Mouse (Mus musculus): ENCODE results near the gene Mcrip1.
A peak's percentile ranks its signal among the peaks of the same experiment; 100 is the strongest.
"Not testable (repeated sequence)": the region's sequence is repeated elsewhere in the genome, so short reads cannot be mapped to it uniquely, and the experiment has no call there.

Gene Mcrip1

GRCm38 (mm10) chr11:120575046-120575445 is 25.5 kb upstream of the Mcrip1 start:
- no peak for DNase-seq (ENCODE audit: extremely low spot score)

- DNase-seq (ENCODE audit: extremely low spot score) = no peak
Observed at GRCm38 (mm10) chr11:120574278-120574600, 24.7 kb upstream of the Mcrip1 start.

- peak; percentile 32 for DNase-seq (ENCODE audit: extremely low spot score)
Observed at GRCm38 (mm10) chr11:120573585-120574277, 24.2 kb upstream of the Mcrip1 start.

- peak; percentile 99 for DNase-seq (ENCODE audit: extremely low spot score)
Observed at GRCm38 (mm10) chr11:120572752-120573584, 23.4 kb upstream of the Mcrip1 start, which contains the start of gene P4hb. Gene P4hb (minus strand): TSS chr11:120573253.

- DNase-seq (ENCODE audit: extremely low spot score) = no peak
Observed at GRCm38 (mm10) chr11:120572417-120572751, 22.9 kb upstream of the Mcrip1 start.

- DNase-seq (ENCODE audit: extremely low spot score) = no peak
Observed at GRCm38 (mm10) chr11:120571754-120572416, 22.4 kb upstream of the Mcrip1 start.

GRCm38 (mm10) chr11:120571122-120571521 is 21.6 kb upstream of the Mcrip1 start:
- DNase-seq (ENCODE audit: extremely low spot score) = no peak

- no peak for DNase-seq (ENCODE audit: extremely low spot score)
Observed at GRCm38 (mm10) chr11:120568324-120568723, 18.8 kb upstream of the Mcrip1 start.

GRCm38 (mm10) chr11:120565114-120565513 is 15.6 kb upstream of the Mcrip1 start:
- no peak for DNase-seq (ENCODE audit: extremely low spot score)

- DNase-seq (ENCODE audit: extremely low spot score) = no peak
Observed at GRCm38 (mm10) chr11:120562949-120563348, 13.4 kb upstream of the Mcrip1 start.

- no peak for DNase-seq (ENCODE audit: extremely low spot score)
Observed at GRCm38 (mm10) chr11:120560952-120561728, 11.6 kb upstream of the Mcrip1 start.

GRCm38 (mm10) chr11:120558843-120559242 is 9.3 kb upstream of the Mcrip1 start:
- not testable (repeated sequence) for DNase-seq (ENCODE audit: extremely low spot score)

GRCm38 (mm10) chr11:120555260-120555659 is 5.7 kb upstream of the Mcrip1 start:
- DNase-seq (ENCODE audit: extremely low spot score) = no peak

GRCm38 (mm10) chr11:120554834-120555233 is 5.3 kb upstream of the Mcrip1 start:
- DNase-seq (ENCODE audit: extremely low spot score) = no peak

GRCm38 (mm10) chr11:120552736-120553135 is 3.2 kb upstream of the Mcrip1 start:
- no peak for DNase-seq (ENCODE audit: extremely low spot score)

GRCm38 (mm10) chr11:120550810-120551440 is 1.4 kb upstream of the Mcrip1 start, which contains the start of gene Ppp1r27:
Gene Ppp1r27 (minus strand): TSS chr11:120551132.
- DNase-seq (ENCODE audit: extremely low spot score) = no peak

GRCm38 (mm10) chr11:120549986-120550809 is 671 bp upstream of the Mcrip1 start:
- DNase-seq (ENCODE audit: extremely low spot score) = no peak

GRCm38 (mm10) chr11:120548786-120549167 is 750 bp downstream of the Mcrip1 start:
- DNase-seq (ENCODE audit: extremely low spot score) = no peak

- no peak for DNase-seq (ENCODE audit: extremely low spot score)
Observed at GRCm38 (mm10) chr11:120548214-120548613, 1.3 kb downstream of the Mcrip1 start.

GRCm38 (mm10) chr11:120547469-120547868 is 2.1 kb downstream of the Mcrip1 start:
- no peak for DNase-seq (ENCODE audit: extremely low spot score)
